ENCODE assay signal across 11 mouse cellular contexts in genomic region chr9:30808863-30809491, GRCm38 (mm10).
DNase-seq lines count a peak whose midpoint lies in the region; ATAC-seq and TF ChIP-seq lines count a peak whose summit lies in the region.
"Had no signal": no experiment of that assay in that cellular context is flagged by ENCODE, and none has a peak within 500 bp of the region (broad histone marks: within the 10 kb centered on the region; RNA-seq: fewer than 3 reads in every experiment).

No protein-coding gene starts in this region.

- no peaks in the 10 kb centered on the region for H3K9me3 ChIP-seq in kidney, embryonic 15.5 days (replicated peaks)
- H3K9me3 ChIP-seq in intestine, postnatal 0 days (ENCODE audit: control insufficient read depth), result no peaks in the 10 kb centered on the region
- no peaks in the 10 kb centered on the region for H3K9me3 ChIP-seq in stomach, embryonic 15.5 days
- no peaks in the 10 kb centered on the region for H3K9me3 ChIP-seq in liver, embryonic 11.5 days (ENCODE audit: control insufficient read depth, low read length)
- H3K9me3 ChIP-seq in liver, postnatal 0 days (ENCODE audit: low read length), result no peaks in the 10 kb centered on the region
- H3K9me3 ChIP-seq: hindbrain, embryonic 15.5 days had no signal

- no peak overlapping the region for H3K4me2 ChIP-seq in kidney, embryonic 15.5 days
- H3K4me2 ChIP-seq in intestine, postnatal 0 days (replicated peaks; ENCODE audit: low read depth), result no peak overlapping the region
- peak overlapping the region; percentile 3; the same call in 1 of the 2 replicates for H3K4me2 ChIP-seq in stomach, embryonic 15.5 days
- H3K4me2 ChIP-seq in liver, embryonic 11.5 days, result no peak overlapping the region
- H3K4me2 ChIP-seq in liver, postnatal 0 days (ENCODE audit: low read depth, low read length), result no peak overlapping the region
- H3K4me2 ChIP-seq: hindbrain, embryonic 15.5 days had no signal

- no peak for DNase-seq in kidney, postnatal 14 days
- peak; percentile 34 to 62 for DNase-seq in adrenal gland, postnatal 36 days
- DNase-seq in layer of hippocampus, postnatal 10 days (ENCODE audit: low spot score in 2 of 2), result no peak
- no peak for DNase-seq in liver, embryonic 11.5 days (ENCODE audit: low spot score)
- no peak for DNase-seq in liver, postnatal 0 days
- DNase-seq: liver; right cerebral cortex, postnatal 25 days had no signal

- H3K4me3 ChIP-seq in kidney, embryonic 15.5 days (replicated peaks), result no peak overlapping the region
- no peak overlapping the region for H3K4me3 ChIP-seq in intestine, postnatal 0 days (ENCODE audit: low read depth, low read length)
- H3K4me3 ChIP-seq in stomach, embryonic 15.5 days (replicated peaks), result no peak overlapping the region
- H3K4me3 ChIP-seq in liver, embryonic 11.5 days (ENCODE audit: low read depth, low read length), result no peak overlapping the region
- H3K4me3 ChIP-seq in liver, postnatal 0 days (ENCODE audit: low read depth, low read length), result no peak overlapping the region
- H3K4me3 ChIP-seq: hindbrain, embryonic 15.5 days had no signal

- no peak for TF ChIP-seq EP300 in liver, postnatal 0 days (IDR thresholded peaks at IDR 0.05; ENCODE audit: low read depth)

- H3K9ac ChIP-seq in kidney, embryonic 15.5 days, result no peak overlapping the region
- H3K9ac ChIP-seq in intestine, postnatal 0 days (ENCODE audit: low read depth, low read length), result no peak overlapping the region
- no peak overlapping the region for H3K9ac ChIP-seq in stomach, embryonic 15.5 days
- no peak overlapping the region for H3K9ac ChIP-seq in liver, embryonic 11.5 days (ENCODE audit: low read depth, low read length)
- H3K9ac ChIP-seq in liver, postnatal 0 days (replicated peaks), result no peak overlapping the region
- H3K9ac ChIP-seq: hindbrain, embryonic 15.5 days had no signal

- TF ChIP-seq CTCF in intestine, postnatal 0 days (IDR thresholded peaks at IDR 0.05; ENCODE audit: low read depth), result no peak
- no peak for TF ChIP-seq CTCF in liver, postnatal 0 days (IDR thresholded peaks at IDR 0.05; ENCODE audit: low read depth)

- WGBS in kidney, embryonic 15.5 days, result 27% methylated on average over 11 of the region's 11 CpGs
- 34% methylated on average over 11 of the region's 11 CpGs for WGBS in intestine, postnatal 0 days
- WGBS in stomach, embryonic 15.5 days, result 21% methylated on average over 11 of the region's 11 CpGs
- WGBS in liver, embryonic 11.5 days, result 51% methylated on average over 11 of the region's 11 CpGs
- 54% methylated on average over 11 of the region's 11 CpGs for WGBS in liver, postnatal 0 days (ENCODE audit: insufficient replicate concordance)

- no peaks in the 10 kb centered on the region for H3K27me3 ChIP-seq in kidney, embryonic 15.5 days
- no peaks in the 10 kb centered on the region for H3K27me3 ChIP-seq in intestine, postnatal 0 days (replicated peaks; ENCODE audit: control insufficient read depth, insufficient read depth, low read length)
- no peaks in the 10 kb centered on the region for H3K27me3 ChIP-seq in stomach, embryonic 15.5 days (replicated peaks)
- H3K27me3 ChIP-seq in liver, embryonic 11.5 days (replicated peaks; ENCODE audit: control insufficient read depth, insufficient read depth, low read length), result no peaks in the 10 kb centered on the region
- H3K27me3 ChIP-seq in liver, postnatal 0 days (ENCODE audit: insufficient read depth, low read length), result no peaks in the 10 kb centered on the region
- H3K27me3 ChIP-seq: hindbrain, embryonic 15.5 days had no signal

- H3K4me1 ChIP-seq in kidney, embryonic 15.5 days, result peaks cover 24% of the 10 kb centered on the region
- no peaks in the 10 kb centered on the region for H3K4me1 ChIP-seq in intestine, postnatal 0 days (replicated peaks; ENCODE audit: control insufficient read depth, insufficient read depth, low read length)
- H3K4me1 ChIP-seq in stomach, embryonic 15.5 days, result peaks cover 8% of the 10 kb centered on the region; the same call in 1 of the 2 replicates
- no peaks in the 10 kb centered on the region for H3K4me1 ChIP-seq in liver, embryonic 11.5 days (replicated peaks; ENCODE audit: control insufficient read depth, insufficient read depth, low read length)
- no peaks in the 10 kb centered on the region for H3K4me1 ChIP-seq in liver, postnatal 0 days (ENCODE audit: insufficient read depth)
- H3K4me1 ChIP-seq: hindbrain, embryonic 15.5 days had no signal

- H3K27ac ChIP-seq in kidney, embryonic 15.5 days, result no peak overlapping the region
- H3K27ac ChIP-seq in intestine, postnatal 0 days (ENCODE audit: low read depth, low read length), result no peak overlapping the region
- peak overlapping the region; percentile 26; the same call in 1 of the 2 replicates for H3K27ac ChIP-seq in stomach, embryonic 15.5 days
- H3K27ac ChIP-seq in liver, embryonic 11.5 days (ENCODE audit: low read depth, low read length), result no peak overlapping the region
- H3K27ac ChIP-seq in liver, postnatal 0 days (ENCODE audit: low read depth), result no peak overlapping the region
- H3K27ac ChIP-seq: hindbrain, embryonic 15.5 days had no signal

- peak; percentile 76 for ATAC-seq in kidney, embryonic 15.5 days (replicated peaks; ENCODE audit: low FRiP score)
- 0 out of 2 replicates have a peak, but pooled peaks have one; percentile 56 for ATAC-seq in intestine, postnatal 0 days
- ATAC-seq in stomach, embryonic 15.5 days (ENCODE audit: insufficient read depth, low FRiP score, low read depth), result no peak; the same call in 1 of the 2 replicates
- ATAC-seq in liver, embryonic 11.5 days (replicated peaks; ENCODE audit: low FRiP score), result no peak
- ATAC-seq in liver, postnatal 0 days, result no peak

- H3K36me3 ChIP-seq in kidney, embryonic 15.5 days, result no peaks in the 10 kb centered on the region
- H3K36me3 ChIP-seq in intestine, postnatal 0 days (ENCODE audit: control insufficient read depth, insufficient read depth), result no peaks in the 10 kb centered on the region
- H3K36me3 ChIP-seq in stomach, embryonic 15.5 days, result no peaks in the 10 kb centered on the region
- H3K36me3 ChIP-seq in liver, embryonic 11.5 days (ENCODE audit: control insufficient read depth, insufficient read depth, low read length), result no peaks in the 10 kb centered on the region
- no peaks in the 10 kb centered on the region for H3K36me3 ChIP-seq in liver, postnatal 0 days (replicated peaks; ENCODE audit: insufficient read depth, low read length)
- H3K36me3 ChIP-seq: hindbrain, embryonic 15.5 days had no signal

Comparison
In these comparisons a context has a peak if more than half of its experiments do, and no peak if none do; other contexts are left out.
1. ATAC-seq: peak in kidney, embryonic 15.5 days (single experiment) and intestine, postnatal 0 days (single experiment); none in stomach, embryonic 15.5 days (single experiment), liver, embryonic 11.5 days (single experiment) and liver, postnatal 0 days (single experiment).
2. DNase-seq: peak in adrenal gland, postnatal 36 days (2 of 2); none in kidney, postnatal 14 days (single experiment), layer of hippocampus, postnatal 10 days (0 of 2), liver, embryonic 11.5 days (single experiment) and liver, postnatal 0 days (single experiment).